Mouse (Mus musculus) bone marrow, adult 2 months (tissue): Measurements from ENCODE around the gene Gpsm3.

Source experiments
- CTCF ChIP-seq: fragments of 200-500 bp; IDR thresholded peaks from 2 replicates; pipeline ENCODE4 v1.5.1; 2011; ENCODE audit warnings: low read length, control low read depth; ENCODE audit not compliant: control insufficient read depth, insufficient read depth
- POLR2A ChIP-seq: fragments of 200-500 bp; IDR thresholded peaks from 2 replicates; pipeline ENCODE4 v1.6.1; 2011; ENCODE audit warnings: low read depth, mild to moderate bottlenecking, control low read depth, low read length, borderline replicate concordance; ENCODE audit not compliant: control insufficient read depth

GRCm38 (mm10) chr17:34637459-34637858 is 47.9 kb downstream of the Gpsm3 start:
- TF ChIP-seq CTCF (no peak), POLR2A (no peak)
